Mouse (Mus musculus) embryo, embryonic 10 days (tissue): ENCODE measurements around the gene Fam186b.

Experiments
- DNase-seq: peaks from one replicate; pipeline ENCODE4 v3.0.0-alpha.2; 2015; ENCODE audit warnings: low spot score

The Fam186b gene

GRCm38 (mm10) chr15:99319411-99319871, 23.8 kb upstream of the Fam186b start:
- no peak for DNase-seq

- DNase-seq, result no peak
Measured at GRCm38 (mm10) chr15:99318861-99319410, 23.2 kb upstream of the Fam186b start.

- DNase-seq, result no peak
Measured at GRCm38 (mm10) chr15:99318071-99318470, 22.4 kb upstream of the Fam186b start.

GRCm38 (mm10) chr15:99317267-99317651, 21.6 kb upstream of the Fam186b start:
- DNase-seq, result no peak

- peak; percentile 79 for DNase-seq
Measured at GRCm38 (mm10) chr15:99316314-99317266, 20.9 kb upstream of the Fam186b start.

- DNase-seq, result no peak
Measured at GRCm38 (mm10) chr15:99314891-99315290, 19.2 kb upstream of the Fam186b start.

GRCm38 (mm10) chr15:99310617-99311016, 14.9 kb upstream of the Fam186b start:
- DNase-seq, result no peak

- no peak for DNase-seq
Measured at GRCm38 (mm10) chr15:99309549-99309948, 13.9 kb upstream of the Fam186b start.

- no peak for DNase-seq
Measured at GRCm38 (mm10) chr15:99307476-99307875, 11.8 kb upstream of the Fam186b start.

GRCm38 (mm10) chr15:99296213-99296612, 525 bp upstream of the Fam186b start:
- DNase-seq, result no peak

GRCm38 (mm10) chr15:99294813-99295374, 794 bp downstream of the Fam186b start, which contains the start of gene Prpf40b:
TSS of gene Prpf40b (plus strand) at chr15:99295087.
- peak; percentile 77 for DNase-seq

GRCm38 (mm10) chr15:99294287-99294686, 1.4 kb downstream of the Fam186b start:
- DNase-seq, result no peak

- DNase-seq, result no peak
Measured at GRCm38 (mm10) chr15:99290586-99290985, 5.1 kb downstream of the Fam186b start.

GRCm38 (mm10) chr15:99285189-99285535, 10.5 kb downstream of the Fam186b start:
- DNase-seq, result no peak

- DNase-seq, result peak; percentile 28
Measured at GRCm38 (mm10) chr15:99284527-99285188, 11.0 kb downstream of the Fam186b start.

GRCm38 (mm10) chr15:99283456-99283855, 12.2 kb downstream of the Fam186b start:
- no peak for DNase-seq

GRCm38 (mm10) chr15:99278271-99278670, 17.4 kb downstream of the Fam186b start:
- DNase-seq, result no peak

GRCm38 (mm10) chr15:99276095-99276494, 19.6 kb downstream of the Fam186b start:
- DNase-seq, result no peak

- DNase-seq, result peak; percentile 88
Measured at GRCm38 (mm10) chr15:99265679-99266078, 30.0 kb downstream of the Fam186b start.

GRCm38 (mm10) chr15:99264363-99264762, 31.3 kb downstream of the Fam186b start:
- DNase-seq, result no peak

- DNase-seq, result no peak
Measured at GRCm38 (mm10) chr15:99262702-99263101, 33.0 kb downstream of the Fam186b start.

GRCm38 (mm10) chr15:99259730-99260252, 35.9 kb downstream of the Fam186b start:
- DNase-seq, result peak; percentile 74
